Mouse (Mus musculus) cerebellum, adult 2 months (tissue): Measurements from ENCODE around the gene Trim56.

Experiments
- CTCF ChIP-seq: fragments of 200-500 bp; IDR thresholded peaks from 2 replicates; pipeline ENCODE4 v1.5.1; 2011; ENCODE audit warnings: low read depth, mild to moderate bottlenecking, control low read depth, low read length, moderate library complexity, borderline replicate concordance; ENCODE audit not compliant: insufficient read depth
- POLR2A ChIP-seq: fragments of 200-500 bp; IDR thresholded peaks from 2 replicates; pipeline ENCODE4 v1.6.1; 2011; ENCODE audit warnings: low read length, control low read depth, borderline replicate concordance; ENCODE audit not compliant: insufficient read depth

DNA sequence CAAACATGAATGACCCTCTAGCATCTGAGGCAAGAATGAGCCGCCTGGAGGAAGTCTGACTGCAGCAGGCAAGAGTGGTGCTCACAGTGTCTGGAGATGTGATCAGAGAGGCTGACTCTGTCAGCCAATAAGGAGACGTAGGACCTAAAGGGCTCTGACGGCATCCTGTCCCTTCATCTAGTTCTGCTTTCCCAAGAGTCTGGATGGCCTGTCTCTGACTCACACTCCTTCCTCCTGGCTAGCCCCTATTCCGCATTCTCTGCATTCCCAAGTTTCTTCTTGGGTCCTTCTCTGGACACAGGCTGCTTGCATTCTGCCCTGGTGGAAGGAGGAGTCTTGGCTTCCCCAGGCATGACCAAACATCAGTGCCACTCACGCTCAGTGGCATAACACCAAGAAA is 36.2 kb downstream of the Trim56 start:
- no peak for TF ChIP-seq CTCF
- TF ChIP-seq POLR2A = no peak
